Mouse (Mus musculus) midbrain, postnatal 0 days (tissue): Measurements from ENCODE around the gene Il1rn. TPM values are rescaled to one million over a fixed set of nuclear protein-coding genes. Genes with fewer than 3 reads are reported as not detected.
A peak's percentile ranks its signal among the peaks of the same experiment; 100 is the strongest.

Experiments
- ATAC-seq: fragments of 200-750 bp; cut with Nextera tagmentation; 2 replicates; pipeline ENCODE4 v1.8.0; 2017; ENCODE audit warnings: moderate number of reproducible peaks, mild to moderate bottlenecking, moderate TSS enrichment, moderate library complexity; ENCODE audit not compliant: low FRiP score
- DNase-seq: peaks from one replicate; pipeline ENCODE4 v3.0.0-alpha.2; 2015; ENCODE audit warnings: low spot score
- H3K27ac ChIP-seq: fragments of 300-500 bp; sonication (generic); 2 replicates; pipeline ENCODE4 v1.5.1; 2014; ENCODE audit warnings: low read depth, mild to moderate bottlenecking, low read length, mixed read lengths
- H3K27me3 ChIP-seq: fragments of 300-500 bp; sonication (generic); 2 replicates; pipeline ENCODE4 v1.6.1; 2014; ENCODE audit warnings: low read length, control low read depth, mixed read lengths; ENCODE audit not compliant: insufficient read depth
- H3K36me3 ChIP-seq: fragments of 300-500 bp; sonication (generic); 2 replicates; pipeline ENCODE4 v1.6.1; 2014; ENCODE audit warnings: low read length, control low read depth, mixed read lengths; ENCODE audit not compliant: insufficient read depth
- H3K4me1 ChIP-seq: fragments of 300-500 bp; sonication (generic); 2 replicates; pipeline ENCODE4 v1.6.1; 2014; ENCODE audit warnings: mild to moderate bottlenecking, control low read depth, antibody characterized with exemption, low read length, mixed read lengths; ENCODE audit not compliant: insufficient read depth
- H3K4me2 ChIP-seq: fragments of 300-500 bp; sonication (generic); 2 replicates; pipeline ENCODE4 v1.6.1; 2014; ENCODE audit warnings: low read depth, mild to moderate bottlenecking, low read length, mixed read lengths; ENCODE audit not compliant: poor library complexity, severe bottlenecking
- H3K4me3 ChIP-seq: fragments of 300-500 bp; sonication (generic); 2 replicates; pipeline ENCODE4 v1.5.1; 2014; ENCODE audit warnings: low read depth, mild to moderate bottlenecking, low read length, moderate library complexity
- H3K9ac ChIP-seq: fragments of 300-500 bp; sonication (generic); replicated peaks from 2 replicates; pipeline ENCODE4 v1.6.1; 2014; ENCODE audit warnings: mild to moderate bottlenecking, low read length, moderate library complexity, mixed read lengths; ENCODE audit not compliant: poor library complexity, severe bottlenecking
- H3K9me3 ChIP-seq: fragments of 300-500 bp; sonication (generic); 2 replicates; pipeline ENCODE4 v1.6.1; 2016; ENCODE audit warnings: low read length, control low read depth
- CTCF ChIP-seq: IDR thresholded peaks from 2 replicates; pipeline ENCODE4 v1.5.1; 2016; ENCODE audit warnings: antibody characterized with exemption, mild to moderate bottlenecking
- WGBS: fragments of 180-500 bp; shearing (Covaris S2); extraction: QIAGEN DNeasy Blood & Tissue Kit; methylation state at CpG from one replicate; pipeline ENCODE4 v1.1.7; 2014; 5-methylcytosine and 5-hydroxymethylcytosine counted together
- polyA plus RNA-seq: library from polyadenylated mRNA; unstranded; fragments of >200 nt; fragmentation: Nextera tagmentation; extraction: Ambion mirVana; gene quantifications from 2 replicates; pipeline ENCODE4 v1.2.1, GENCODE M21; 2015
- total RNA-seq: library from RNA; depleted of rRNA; stranded (reverse); fragments of >200 nt; gene quantifications from 2 replicates; pipeline ENCODE4 v1.2.3, GENCODE M21; 2014

The Il1rn gene
- total and polyA plus RNA-seq, 2 experiments from 2014 or later = 0.07 to 0.60 TPM

- H3K27ac ChIP-seq = no peak within 1 kb of the TSS
- WGBS = 4% methylated on average over 40 of the region's 47 CpGs
- peak within 1 kb of the TSS; percentile 40 for H3K9ac ChIP-seq
- peak; percentile 48 for TF ChIP-seq CTCF
- no peaks in the 10 kb centered on the region for H3K36me3 ChIP-seq
- H3K4me3 ChIP-seq = peak within 1 kb of the TSS; percentile 42
- DNase-seq (peak; percentile 50), ATAC-seq (peak; percentile 82)
- H3K27me3 ChIP-seq = no peaks in the 10 kb centered on the region
- H3K9me3 ChIP-seq = no peaks in the 10 kb centered on the region
- no peaks in the 10 kb centered on the region for H3K4me1 ChIP-seq
- peak within 1 kb of the TSS; percentile 79 for H3K4me2 ChIP-seq
Measured at GRCm38 (mm10) chr2:24367030-24367894, 30.6 kb downstream of the Il1rn start, which contains the start of gene Psd4. Gene Psd4, plus strand, starts transcription at chr2:24367580.

GRCm38 (mm10) chr2:24367895-24368261 lies 31.2 kb downstream of the Il1rn start:
- no peak for DNase-seq
- 0 out of 2 replicates have a peak, but pooled peaks have one; percentile 3 for ATAC-seq
- Histone ChIP-seq H3K27me3 (no peaks in the 10 kb centered on the region), H3K36me3 (no peaks in the 10 kb centered on the region), H3K4me2 (peak overlapping the region; percentile 79), H3K9ac (peak overlapping the region; percentile 40; the same call in 1 of the 2 replicates), H3K4me3 (peak overlapping the region; percentile 42), H3K27ac (no peak overlapping the region), H3K9me3 (no peaks in the 10 kb centered on the region), H3K4me1 (no peaks in the 10 kb centered on the region)
- TF ChIP-seq CTCF = no peak
- WGBS = 70% methylated on average over 4 of the region's 4 CpGs

GRCm38 (mm10) chr2:24378747-24379450 lies 42.2 kb downstream of the Il1rn start:
- WGBS = 86% methylated on average over 5 of the region's 5 CpGs
- DNase-seq (no peak), ATAC-seq (no peak; the same call in 1 of the 2 replicates)
- H3K4me3 ChIP-seq = no peak overlapping the region
- H3K9me3 ChIP-seq = no peaks in the 10 kb centered on the region
- H3K36me3 ChIP-seq = no peaks in the 10 kb centered on the region
- no peak for TF ChIP-seq CTCF
- H3K4me2 ChIP-seq = no peak overlapping the region
- H3K4me1 ChIP-seq = no peaks in the 10 kb centered on the region
- H3K9ac ChIP-seq = no peak overlapping the region
- no peak overlapping the region for H3K27ac ChIP-seq
- no peaks in the 10 kb centered on the region for H3K27me3 ChIP-seq

- DNase-seq = no peak
- 75% methylated on average over 9 of the region's 9 CpGs for WGBS
Measured at GRCm38 (mm10) chr2:24382456-24383230, 46.0 kb downstream of the Il1rn start.

GRCm38 (mm10) chr2:24383636-24384035 lies 47.0 kb downstream of the Il1rn start:
- no peak for TF ChIP-seq CTCF
- no peak for DNase-seq
- Histone ChIP-seq H3K9me3 (no peaks in the 10 kb centered on the region), H3K9ac (no peak overlapping the region), H3K27me3 (no peaks in the 10 kb centered on the region), H3K4me3 (no peak overlapping the region), H3K4me1 (no peaks in the 10 kb centered on the region), H3K27ac (no peak overlapping the region), H3K4me2 (no peak overlapping the region), H3K36me3 (no peaks in the 10 kb centered on the region)
- no peak for ATAC-seq
- 85% methylated on average over 3 of the region's 3 CpGs for WGBS

More at GRCm38 (mm10) chr2:24382456-24383230, 46.0 kb downstream of the Il1rn start:
- Histone ChIP-seq H3K4me1 (no peaks in the 10 kb centered on the region), H3K9ac (no peak overlapping the region), H3K9me3 (no peaks in the 10 kb centered on the region), H3K4me2 (no peak overlapping the region), H3K27ac (no peak overlapping the region), H3K4me3 (no peak overlapping the region), H3K36me3 (no peaks in the 10 kb centered on the region), H3K27me3 (no peaks in the 10 kb centered on the region)
- no peak for ATAC-seq
- no peak for TF ChIP-seq CTCF
